Mouse (Mus musculus): ENCODE data around the gene Lsm5.

DNA sequence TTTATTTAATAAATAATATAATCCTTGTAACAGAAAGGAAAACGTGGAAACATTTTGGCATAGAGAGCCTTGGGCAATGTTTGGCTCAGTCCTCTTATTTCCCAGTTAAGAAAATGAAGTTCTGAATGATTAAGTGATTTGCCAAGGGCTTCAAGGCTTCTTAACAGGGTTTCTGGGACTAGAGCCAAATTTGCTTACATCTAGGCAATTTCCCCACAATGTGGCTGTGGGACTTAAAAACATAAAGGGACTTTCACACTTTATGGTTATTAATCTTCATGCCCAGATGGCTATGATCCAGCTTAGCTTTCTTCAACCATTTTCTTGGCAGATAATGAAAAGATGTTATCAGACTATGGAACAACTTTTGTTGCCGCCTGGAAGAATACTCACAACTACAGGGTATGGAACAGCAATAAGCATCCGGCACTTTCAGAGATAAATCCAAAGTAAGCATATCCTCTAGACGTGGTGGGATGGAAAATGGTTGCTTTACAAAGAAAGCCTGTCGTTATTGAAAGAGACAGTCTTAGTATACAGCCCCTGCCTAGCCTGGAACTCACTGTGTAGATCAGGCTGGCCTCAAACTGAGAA is 41.5 kb upstream of the Lsm5 start:
- TF ChIP-seq POLR2A (IDR thresholded peaks at IDR 0.05; ENCODE audit: borderline replicate concordance, extremely low read depth, insufficient read depth, insufficient read length, poor library complexity, severe bottlenecking) (no peak), CTCF (IDR thresholded peaks at IDR 0.05; ENCODE audit: borderline replicate concordance, extremely low read depth, insufficient read depth, insufficient read length) (no peak)

Data from brain, embryonic 14.5 days (tissue).